Mouse (Mus musculus) megakaryocyte, embryonic 14.5 days (primary cell): Measurements from ENCODE around the gene Iqck.

Experiments
- FLI1 ChIP-seq: IDR thresholded peaks from 2 replicates; pipeline ENCODE4 v1.6.1; 2012; ENCODE audit warnings: low read length, inconsistent platforms, mixed read lengths
- GATA1 ChIP-seq: IDR thresholded peaks from 3 replicates; pipeline ENCODE4 v1.6.1; 2012; ENCODE audit warnings: mixed read lengths, low read length, inconsistent platforms, borderline replicate concordance

- TF ChIP-seq GATA1, result no peak
- TF ChIP-seq FLI1, result no peak
Measured at GRCm38 (mm10) chr7:118981346-118981745, 125.8 kb downstream of the Iqck start.
